Mouse (Mus musculus) MEL (cell line): Measurements from ENCODE around the gene Slc35f6.

Experiments
- BHLHE40 ChIP-seq: IDR thresholded peaks from 2 replicates; pipeline ENCODE4 v1.6.1; 2012; ENCODE audit warnings: low read depth, mild to moderate bottlenecking, inconsistent platforms, low read length, improper control_type of control experiment, borderline replicate concordance
- CTCF ChIP-seq, 3 experiments: IDR thresholded peaks in 2 of 3; conservative IDR thresholded peaks in 1 of 3; 2 replicates each; pipeline ENCODE4 v1.5.1; 2011 to 2012; ENCODE audit warnings: low read length in 3 of 3, low read depth in 2 of 3, mild to moderate bottlenecking in 2 of 3, improper control_type of control experiment in 1 of 3, inconsistent platforms in 1 of 3, mixed read lengths in 1 of 3, moderate library complexity in 1 of 3; ENCODE audit not compliant: control insufficient read depth in 1 of 3, insufficient read depth in 1 of 3, poor library complexity in 1 of 3, severe bottlenecking in 1 of 3
- ELF1 ChIP-seq: IDR thresholded peaks from 2 replicates; pipeline ENCODE4 v1.6.1; 2014; ENCODE audit warnings: low read depth, mild to moderate bottlenecking, inconsistent platforms, low read length, improper control_type of control experiment, moderate library complexity
- ETS1 ChIP-seq: IDR thresholded peaks from 2 replicates; pipeline ENCODE4 v1.6.1; 2012; ENCODE audit warnings: low read depth, mild to moderate bottlenecking, inconsistent platforms, low read length, improper control_type of control experiment, moderate library complexity
- GATA1 ChIP-seq: IDR thresholded peaks from 2 replicates; pipeline ENCODE4 v1.6.1; 2011; ENCODE audit warnings: low read depth, low read length, improper control_type of control experiment
- MAFK ChIP-seq: IDR thresholded peaks from 2 replicates; pipeline ENCODE4 v1.6.1; 2011; ENCODE audit warnings: low read depth, mild to moderate bottlenecking, low read length, improper control_type of control experiment, borderline replicate concordance
- MAX ChIP-seq: IDR thresholded peaks from 2 replicates; pipeline ENCODE4 v1.6.1; 2011; ENCODE audit warnings: low read length, improper control_type of control experiment
- POLR2A ChIP-seq, 2 experiments: IDR thresholded peaks; 2 replicates each; pipeline ENCODE4 v1.6.1; 2011 to 2012; ENCODE audit warnings: low read length in 2 of 2, mild to moderate bottlenecking in 2 of 2, control low read depth in 1 of 2, improper control_type of control experiment in 1 of 2, low read depth in 1 of 2, moderate library complexity in 1 of 2; ENCODE audit not compliant: control insufficient read depth in 1 of 2, insufficient read depth in 1 of 2, poor library complexity in 1 of 2
- TAL1 ChIP-seq: IDR thresholded peaks from 2 replicates; pipeline ENCODE4 v1.6.1; 2012; ENCODE audit warnings: mild to moderate bottlenecking, inconsistent platforms, low read length, moderate library complexity, mixed read lengths

DNA sequence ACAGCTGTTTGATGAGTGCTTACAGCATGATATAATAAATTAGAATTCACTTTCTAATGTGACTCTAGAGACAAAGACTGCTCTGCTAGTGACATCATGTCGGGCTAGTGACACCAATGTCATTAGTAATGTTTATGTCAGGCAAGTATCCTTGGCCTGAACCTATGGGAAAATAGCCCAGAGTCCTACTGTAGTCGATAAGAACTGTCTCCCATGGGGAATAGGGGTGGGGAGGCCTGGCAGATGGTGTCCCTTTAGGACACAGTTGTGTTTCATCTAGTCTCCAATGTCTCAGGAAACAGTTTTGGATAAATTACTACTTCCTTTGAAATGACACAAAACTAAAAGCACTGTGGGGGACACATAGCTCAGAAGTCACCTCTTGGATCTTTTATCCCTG lies 1.7 kb upstream of the Slc35f6 start:
- TF ChIP-seq CTCF (IDR thresholded peaks at IDR 0.05 in 2 of 3, conservative IDR thresholded peaks at IDR 0.05 in 1 of 3; ENCODE audit: control insufficient read depth in 1 of 3, insufficient read depth in 1 of 3, low read depth in 2 of 3, low read length in 3 of 3, poor library complexity in 1 of 3, severe bottlenecking in 1 of 3) (no peak), GATA1 (no peak), TAL1 (no peak), BHLHE40 (no peak), ELF1 (no peak), ETS1 (no peak), MAFK (no peak), MAX (no peak), POLR2A (IDR thresholded peaks at IDR 0.05; ENCODE audit: control insufficient read depth in 1 of 2, insufficient read depth in 1 of 2, low read depth in 1 of 2, low read length in 2 of 2, poor library complexity in 1 of 2) (no peak)
